Mouse (Mus musculus): Measurements from ENCODE around the gene Aspg.

The Aspg gene

GRCm38 (mm10) chr12:112113710-112114109 is 7.2 kb downstream of the Aspg start:
- peak; percentile 71 to 85 for DNase-seq (ENCODE audit: low spot score in 2 of 2)

- DNase-seq (ENCODE audit: low spot score in 2 of 2) = no peak
Measured at GRCm38 (mm10) chr12:112117006-112117405, 10.5 kb downstream of the Aspg start.

DNA sequence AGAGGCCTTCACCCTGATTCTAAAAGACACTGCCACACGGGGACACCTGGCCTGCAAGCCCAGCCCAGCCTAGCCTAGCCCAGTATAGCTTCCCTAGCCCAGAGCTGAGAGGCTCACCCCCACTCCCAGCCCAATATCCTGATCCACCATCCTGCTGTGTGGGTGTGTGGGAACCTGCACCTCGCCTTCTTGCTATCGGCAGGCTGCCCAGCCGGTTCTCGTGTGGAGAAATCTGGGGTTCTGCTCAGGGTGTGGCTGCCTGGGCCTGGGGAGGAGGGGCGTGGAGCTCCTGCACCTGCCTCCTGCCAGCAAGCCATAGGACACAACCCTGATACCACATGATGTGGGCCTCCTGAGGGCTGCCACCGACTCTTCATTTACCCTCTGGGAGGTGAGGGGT is 11.2 kb downstream of the Aspg start:
- no peak for DNase-seq (ENCODE audit: low spot score in 2 of 2)

DNA sequence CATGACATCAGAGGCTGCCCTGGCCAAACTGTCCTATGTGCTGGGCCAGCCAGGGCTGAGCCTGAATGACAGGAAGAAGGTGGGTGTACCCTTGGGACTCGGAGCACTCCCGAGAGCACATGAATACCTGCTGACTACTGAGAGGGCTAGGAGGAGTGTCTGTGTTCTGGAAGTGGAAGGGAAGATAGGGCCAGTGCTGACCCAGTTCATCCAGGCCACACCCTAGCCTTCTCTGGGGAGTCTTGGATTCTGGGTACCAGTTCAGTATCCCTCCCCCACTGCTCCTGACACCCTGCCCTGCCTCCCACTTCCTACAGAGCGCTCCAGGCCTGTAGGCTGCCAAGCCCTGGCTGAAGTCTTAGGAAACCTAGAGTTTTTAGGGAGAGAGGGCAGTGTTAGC is 14.7 kb downstream of the Aspg start:
- peak; percentile 39 to 43 for DNase-seq (ENCODE audit: low spot score in 2 of 2)

DNA sequence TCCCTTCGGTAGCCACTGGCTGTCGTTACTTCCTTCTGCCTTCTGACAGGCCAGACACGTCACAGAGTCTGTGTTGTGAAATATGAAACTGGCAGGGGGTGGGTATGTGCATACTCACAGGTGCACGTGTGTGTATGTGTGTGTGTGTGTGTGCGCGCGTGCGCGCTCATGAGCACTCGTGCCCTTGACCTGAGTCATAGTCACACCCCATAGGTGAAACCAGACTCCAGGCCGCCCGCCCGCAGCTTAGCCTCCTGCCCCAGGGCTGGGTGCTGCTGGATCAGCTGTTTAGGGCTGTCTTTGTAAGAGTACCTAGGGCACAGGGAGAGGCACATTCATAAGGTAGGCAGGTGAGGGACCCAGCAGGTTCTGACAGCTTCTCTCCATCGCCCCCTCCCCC is 19.4 kb downstream of the Aspg start:
- DNase-seq (ENCODE audit: low spot score in 2 of 2) = no peak

- no peak for DNase-seq (ENCODE audit: low spot score in 2 of 2)
Measured at GRCm38 (mm10) chr12:112126931-112127635, 20.6 kb downstream of the Aspg start.

DNA sequence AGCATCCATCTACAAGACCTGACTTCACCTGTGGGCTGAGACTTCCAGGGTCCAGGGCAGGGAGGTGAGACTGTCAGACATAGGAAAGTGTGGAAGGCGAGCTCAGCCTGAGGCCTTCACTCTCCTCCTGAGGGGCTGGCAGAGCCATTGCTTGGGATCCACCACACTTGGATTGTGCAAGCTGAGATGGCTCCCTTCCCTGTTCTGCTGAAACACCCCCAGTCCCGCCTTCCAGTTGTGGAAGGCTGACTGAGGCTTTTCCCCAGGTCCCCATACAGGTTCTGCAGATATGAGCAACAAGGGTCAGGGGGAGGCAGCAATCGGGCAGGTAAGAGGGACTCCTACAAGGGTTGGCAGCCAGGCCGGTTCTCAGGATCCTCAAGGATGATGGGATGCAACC is 22.0 kb downstream of the Aspg start:
- no peak for DNase-seq (ENCODE audit: low spot score in 2 of 2)

DNA sequence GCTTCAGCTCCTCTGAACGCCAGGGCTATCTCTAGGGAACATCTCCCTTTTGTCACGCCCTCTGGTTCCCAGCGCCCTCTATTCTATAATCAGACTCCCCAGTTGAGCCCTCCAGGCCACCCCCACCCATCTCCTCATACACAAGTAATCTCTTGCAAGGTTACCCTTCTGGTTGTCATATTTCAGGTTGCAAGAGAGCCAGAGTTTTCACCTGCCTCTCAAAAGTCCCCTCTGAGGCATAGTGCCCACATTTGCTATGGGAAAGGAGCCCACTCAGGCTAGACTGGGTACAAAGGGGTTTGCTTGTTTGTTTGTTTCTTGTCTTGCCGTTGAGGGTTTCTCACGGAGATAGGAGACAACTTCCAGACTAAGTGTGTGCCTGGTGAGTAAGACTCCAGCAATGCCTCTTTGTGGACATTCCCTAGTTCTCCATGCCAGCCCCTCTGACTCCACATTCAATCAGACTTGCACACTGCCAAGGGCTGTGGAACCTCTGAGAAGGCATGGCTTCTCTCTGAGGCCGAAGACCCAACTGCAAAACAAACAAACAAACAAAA is 22.9 kb downstream of the Aspg start:
- no peak for DNase-seq (ENCODE audit: low spot score in 2 of 2)

GRCm38 (mm10) chr12:112130161-112130860 is 23.8 kb downstream of the Aspg start:
- peak; percentile 56 to 64 for DNase-seq (ENCODE audit: low spot score in 2 of 2)

- no peak for DNase-seq (ENCODE audit: low spot score in 2 of 2)
Measured at GRCm38 (mm10) chr12:112130957-112131356, 24.5 kb downstream of the Aspg start.

DNA sequence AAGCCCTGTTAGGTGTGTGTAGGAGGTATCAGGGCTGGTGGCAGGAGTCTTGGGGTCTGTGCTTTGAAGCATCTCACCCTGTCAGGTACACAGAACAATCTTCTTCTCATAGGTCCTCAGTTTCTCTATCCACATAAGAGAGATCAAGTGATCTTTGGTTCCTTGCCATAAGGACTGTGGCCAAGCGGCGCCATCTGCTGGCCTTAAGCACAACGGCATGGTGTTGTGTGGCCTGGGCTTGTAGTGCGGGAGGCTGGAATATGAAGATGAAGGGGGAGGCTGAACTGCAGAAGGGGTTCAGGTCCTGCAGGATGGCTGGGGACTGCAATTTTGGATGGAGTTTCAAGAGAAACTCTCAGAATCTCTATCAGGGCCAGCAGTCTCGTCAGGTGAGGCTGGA is 33.8 kb downstream of the Aspg start:
- peak in 1 of 2 experiments; percentile 35 for DNase-seq (ENCODE audit: low spot score in 2 of 2)

GRCm38 (mm10) chr12:112140745-112141144 is 34.3 kb downstream of the Aspg start:
- DNase-seq (ENCODE audit: low spot score in 2 of 2) = no peak

- no peak for DNase-seq (ENCODE audit: low spot score in 2 of 2)
Measured at GRCm38 (mm10) chr12:112141300-112141699, 34.8 kb downstream of the Aspg start.

DNA sequence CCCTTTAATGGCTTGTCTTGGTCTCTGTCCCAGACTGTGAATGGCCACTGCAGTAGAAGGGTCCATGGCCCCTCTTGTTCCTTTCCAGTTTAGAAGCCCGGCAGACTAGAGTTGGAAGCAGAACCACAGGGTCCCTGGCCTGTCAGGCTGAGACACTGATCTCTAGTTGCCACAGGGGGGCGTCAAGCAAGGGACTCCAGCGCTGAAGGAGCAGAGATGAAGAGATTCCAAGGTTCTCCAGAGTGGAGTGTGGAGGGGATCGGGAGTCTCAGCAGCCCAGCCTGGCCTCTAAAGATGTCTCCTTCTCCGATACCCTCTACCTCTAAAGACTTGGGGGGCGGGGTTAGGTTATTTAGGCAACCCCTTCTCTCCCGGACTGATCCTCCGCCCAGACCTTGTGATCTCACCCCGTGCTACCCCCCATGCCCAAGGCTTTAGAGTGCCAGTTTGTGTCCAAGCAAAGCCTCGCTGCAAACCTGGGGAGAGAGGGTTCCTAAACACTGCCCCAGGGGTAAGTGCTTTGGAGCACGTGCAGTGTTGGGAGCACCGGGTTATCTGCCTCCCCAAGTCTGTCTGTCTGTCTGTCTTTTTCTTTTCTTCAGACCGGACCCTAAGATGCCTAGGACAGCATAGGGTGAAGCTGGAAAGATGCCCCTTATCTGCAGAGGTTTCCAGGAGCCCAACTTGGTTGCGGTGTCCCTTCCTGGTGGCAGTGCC is 36.8 kb downstream of the Aspg start:
- no peak for DNase-seq (ENCODE audit: low spot score in 2 of 2)

DNA sequence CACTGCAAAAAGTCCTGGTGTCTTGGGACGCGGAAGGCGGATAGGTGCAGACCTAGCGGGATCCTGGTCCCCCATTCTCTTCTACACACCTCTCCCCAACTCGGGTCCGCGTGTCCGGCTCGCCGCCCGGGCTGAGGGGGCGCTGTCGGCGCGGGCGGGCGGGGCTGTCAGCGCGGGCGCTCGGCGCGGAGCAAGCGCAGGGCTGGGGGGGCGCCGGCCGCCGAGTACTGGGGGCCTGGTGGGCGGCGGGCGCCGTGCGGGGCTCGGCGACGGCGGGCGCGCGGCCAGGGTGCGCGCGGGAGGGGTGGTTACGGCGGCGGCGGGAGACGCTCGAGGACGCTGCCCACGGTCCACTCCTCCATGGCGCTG is 37.3 kb downstream of the Aspg start:
- DNase-seq (ENCODE audit: low spot score in 2 of 2) = no peak

DNA sequence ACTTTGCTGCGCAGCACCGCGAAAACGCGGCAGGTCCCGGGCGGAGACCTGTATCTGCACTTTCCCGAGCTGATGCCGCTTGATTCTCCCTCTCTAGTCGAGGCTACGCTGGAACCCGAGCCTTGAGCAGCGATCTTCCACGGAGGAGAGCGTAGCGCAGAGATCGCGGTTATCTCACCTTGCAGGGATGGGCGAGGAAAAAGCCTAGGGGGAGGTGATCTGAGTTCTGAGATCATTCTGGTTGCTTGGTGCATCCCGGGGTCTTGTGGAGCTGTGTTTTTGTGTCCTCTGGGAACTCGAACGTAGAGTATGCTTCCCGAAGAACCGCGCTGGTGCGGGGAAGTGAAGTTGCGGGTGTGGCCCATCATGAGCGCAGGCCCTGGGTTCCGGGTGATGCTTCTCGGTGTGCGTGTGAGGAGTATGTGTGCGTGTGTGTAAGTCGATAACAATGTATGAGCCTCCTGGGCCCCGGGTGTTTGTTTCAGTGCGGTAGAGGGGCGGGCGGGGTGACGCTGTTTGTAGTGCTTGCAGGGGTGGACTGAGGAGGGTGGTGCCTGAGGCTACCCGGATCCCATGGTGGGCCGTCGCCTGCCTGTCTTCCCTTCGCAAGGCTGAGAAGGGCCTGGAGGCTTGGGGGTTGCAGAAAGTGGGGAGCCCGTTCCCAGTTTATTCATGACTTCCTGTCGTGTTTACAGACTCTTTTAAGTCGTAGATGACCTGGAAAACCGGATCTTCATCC is 38.1 kb downstream of the Aspg start:
- no peak for DNase-seq (ENCODE audit: low spot score in 2 of 2)

GRCm38 (mm10) chr12:112145211-112145874 is 38.9 kb downstream of the Aspg start:
- DNase-seq (ENCODE audit: low spot score in 2 of 2) = peak; percentile 79 to 85

GRCm38 (mm10) chr12:112145875-112146651 is 39.6 kb downstream of the Aspg start, which contains the start of gene Kif26a:
TSS of gene Kif26a (plus strand) at chr12:112146208.
- peak; percentile 71 to 76 for DNase-seq (ENCODE audit: low spot score in 2 of 2)

DNA sequence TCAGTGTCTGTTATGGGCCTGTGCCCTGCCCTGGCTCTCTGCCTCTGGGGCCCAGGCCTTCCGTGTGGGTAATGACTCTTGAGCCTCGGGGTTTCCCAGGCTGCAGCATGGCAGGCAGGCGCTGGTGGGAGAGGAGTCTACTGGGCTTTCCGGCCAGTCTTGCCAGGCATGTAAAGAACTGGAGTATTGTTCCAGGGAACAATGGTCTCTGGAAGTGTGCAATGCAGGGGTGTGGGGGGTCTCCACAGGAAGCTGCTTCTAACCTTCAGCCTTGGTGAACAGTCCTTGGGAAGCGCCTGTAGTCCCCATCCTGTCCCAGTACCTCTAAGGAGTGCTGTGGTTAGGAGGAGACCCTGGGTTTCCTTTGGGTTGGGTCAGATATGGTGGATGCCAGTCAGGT is 40.9 kb downstream of the Aspg start:
- DNase-seq (ENCODE audit: low spot score in 2 of 2) = peak; percentile 28 to 47

DNA sequence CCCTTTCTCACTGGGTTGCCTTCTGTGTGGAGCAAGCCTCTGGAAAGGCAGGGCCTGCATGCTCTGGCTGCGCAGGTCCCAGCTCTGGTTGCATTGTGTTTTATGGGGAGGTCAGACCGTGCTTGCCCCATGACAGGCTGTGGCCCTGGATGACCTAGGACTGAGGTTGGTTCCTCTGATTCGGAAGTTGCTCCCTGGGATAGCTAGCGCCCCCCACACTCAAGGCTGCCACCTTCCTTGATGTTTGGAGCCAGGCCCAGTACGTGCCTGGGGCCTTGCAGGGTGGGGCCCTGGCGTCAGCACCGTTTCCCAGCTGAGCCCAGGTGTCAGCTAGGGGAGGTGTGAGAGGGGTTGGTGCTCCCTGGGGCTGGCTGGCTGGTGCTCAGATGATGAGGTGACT is 43.5 kb downstream of the Aspg start:
- no peak for DNase-seq (ENCODE audit: low spot score in 2 of 2)
